Mouse (Mus musculus): ENCODE data around the gene Otud7b. TPM values are rescaled to one million over a fixed set of nuclear protein-coding genes. Genes with fewer than 3 reads are reported as not detected.

Gene Otud7b
- polyA plus RNA-seq, 1 experiment from 2014 or later: 20.7 TPM

GRCm38 (mm10) chr3:96199731-96200130 is 95.4 kb downstream of the Otud7b start:
- Histone ChIP-seq H3K27me3 (ENCODE audit: insufficient read depth, low read length) (no peaks in the 10 kb centered on the region), H3K4me2 (ENCODE audit: low read length) (no peak overlapping the region), H3K27ac (no peak overlapping the region), H3K9ac (ENCODE audit: low read depth, low read length) (no peak overlapping the region), H3K9me3 (replicated peaks; ENCODE audit: low read length) (no peaks in the 10 kb centered on the region), H3K36me3 (ENCODE audit: insufficient read depth, low read length) (no peaks in the 10 kb centered on the region), H3K4me1 (replicated peaks; ENCODE audit: insufficient read depth, low read length) (peaks cover 12% of the 10 kb centered on the region), H3K4me3 (replicated peaks; ENCODE audit: low read depth, low read length) (no peak overlapping the region)
- DNase-seq (ENCODE audit: low spot score): no peak
- 56% methylated on average over 2 of the region's 2 CpGs for WGBS
- ATAC-seq (replicated peaks; ENCODE audit: low FRiP score, low read depth): no peak
- TF ChIP-seq CTCF (IDR thresholded peaks at IDR 0.05; ENCODE audit: low read depth): no peak

- Histone ChIP-seq H3K4me2 (ENCODE audit: low read length) (no peak overlapping the region), H3K9me3 (replicated peaks; ENCODE audit: low read length) (no peaks in the 10 kb centered on the region), H3K4me1 (replicated peaks; ENCODE audit: insufficient read depth, low read length) (no peaks in the 10 kb centered on the region), H3K9ac (ENCODE audit: low read depth, low read length) (no peak overlapping the region), H3K27me3 (ENCODE audit: insufficient read depth, low read length) (no peaks in the 10 kb centered on the region), H3K4me3 (replicated peaks; ENCODE audit: low read depth, low read length) (no peak overlapping the region), H3K27ac (no peak overlapping the region), H3K36me3 (ENCODE audit: insufficient read depth, low read length) (no peaks in the 10 kb centered on the region)
- ATAC-seq (replicated peaks; ENCODE audit: low FRiP score, low read depth): no peak
- peak; percentile 51 for TF ChIP-seq CTCF (IDR thresholded peaks at IDR 0.05; ENCODE audit: low read depth)
- peak; percentile 50 for DNase-seq (ENCODE audit: low spot score)
- 70% methylated on average over 3 of the region's 3 CpGs for WGBS
Measured at GRCm38 (mm10) chr3:96207819-96208218, 103.5 kb downstream of the Otud7b start.

DNA sequence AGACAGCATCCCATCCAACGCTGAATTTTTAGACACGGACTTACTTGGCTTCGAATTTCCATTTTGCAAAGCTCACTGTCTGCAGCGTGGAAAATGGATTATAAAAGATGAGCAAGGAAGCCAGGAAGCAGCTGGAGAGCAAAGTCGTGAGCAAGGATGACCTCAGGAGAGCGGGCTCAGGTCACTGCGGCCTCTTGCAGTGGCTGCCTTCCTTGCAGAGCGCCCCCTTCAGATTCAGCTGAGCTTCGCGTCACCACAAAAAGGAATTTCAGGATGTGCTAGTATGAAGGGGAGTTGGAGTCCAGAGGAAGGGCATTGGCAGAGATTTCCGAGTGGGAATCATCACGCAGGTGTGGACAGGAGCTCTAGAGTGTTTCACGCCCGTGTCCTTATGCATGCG is 104.9 kb downstream of the Otud7b start:
- no peaks in the 10 kb centered on the region for H3K9me3 ChIP-seq (replicated peaks; ENCODE audit: low read length)
- H3K27ac ChIP-seq: no peak overlapping the region
- no peaks in the 10 kb centered on the region for H3K27me3 ChIP-seq (ENCODE audit: insufficient read depth, low read length)
- peak; percentile 50 for TF ChIP-seq CTCF (IDR thresholded peaks at IDR 0.05; ENCODE audit: low read depth)
- no peak overlapping the region for H3K4me2 ChIP-seq (ENCODE audit: low read length)
- 0 out of 2 replicates have a peak overlapping the region, but pooled peaks have one; percentile 4 for H3K9ac ChIP-seq (ENCODE audit: low read depth, low read length)
- 35% methylated on average over 15 of the region's 15 CpGs for WGBS
- ATAC-seq (replicated peaks; ENCODE audit: low FRiP score, low read depth): no peak
- no peaks in the 10 kb centered on the region for H3K36me3 ChIP-seq (ENCODE audit: insufficient read depth, low read length)
- H3K4me3 ChIP-seq (replicated peaks; ENCODE audit: low read depth, low read length): no peak overlapping the region
- peak; percentile 46 for DNase-seq (ENCODE audit: low spot score)
- H3K4me1 ChIP-seq (replicated peaks; ENCODE audit: insufficient read depth, low read length): no peaks in the 10 kb centered on the region

Other genes starting within 250 kb of the Otud7b start
- 30.1 and 31.2 TPM in 2 replicates for gene Prpf3, start 248.6 kb upstream of the Otud7b start, polyA plus RNA-seq (2015; fragmentation: Nextera tagmentation; extraction: Ambion mirVana)
- gene Mrps21, start 233.0 kb upstream of the Otud7b start, polyA plus RNA-seq (2015; fragmentation: Nextera tagmentation; extraction: Ambion mirVana): 461 and 494 TPM in 2 replicates
- gene Ciart, start 222.3 kb upstream of the Otud7b start, polyA plus RNA-seq (2015; fragmentation: Nextera tagmentation; extraction: Ambion mirVana): 1.1 and 1.2 TPM in 2 replicates
- 24.0 and 27.1 TPM in 2 replicates for gene BC028528, start 212.5 kb upstream of the Otud7b start, polyA plus RNA-seq (2015; fragmentation: Nextera tagmentation; extraction: Ambion mirVana)
- 48.7 and 55.5 TPM in 2 replicates for gene Aph1a, start 210.6 kb upstream of the Otud7b start, polyA plus RNA-seq (2015; fragmentation: Nextera tagmentation; extraction: Ambion mirVana)
- gene Car14, start 199.8 kb upstream of the Otud7b start, polyA plus RNA-seq (2015; fragmentation: Nextera tagmentation; extraction: Ambion mirVana): 12.9 and 15.2 TPM in 2 replicates
- gene Anp32e, start 175.3 kb upstream of the Otud7b start, polyA plus RNA-seq (2015; fragmentation: Nextera tagmentation; extraction: Ambion mirVana): 128 and 151 TPM in 2 replicates
- 41.5 and 42.5 TPM in 2 replicates for gene Plekho1, start 108.5 kb upstream of the Otud7b start, polyA plus RNA-seq (2015; fragmentation: Nextera tagmentation; extraction: Ambion mirVana)
- gene Vps45, start 46.1 kb upstream of the Otud7b start, polyA plus RNA-seq (2015; fragmentation: Nextera tagmentation; extraction: Ambion mirVana): 38.1 and 41.9 TPM in 2 replicates
- 27.1 and 35.0 TPM in 2 replicates for gene Mtmr11, start 57.5 kb downstream of the Otud7b start, polyA plus RNA-seq (2015; fragmentation: Nextera tagmentation; extraction: Ambion mirVana)
- gene Sf3b4, start 67.8 kb downstream of the Otud7b start, polyA plus RNA-seq (2015; fragmentation: Nextera tagmentation; extraction: Ambion mirVana): 128 and 138 TPM in 2 replicates
- gene Sv2a, start 76.6 kb downstream of the Otud7b start, polyA plus RNA-seq (2015; fragmentation: Nextera tagmentation; extraction: Ambion mirVana): 9.4 and 12.2 TPM in 2 replicates
- 66.4 and 70.5 TPM in 2 replicates for gene Bola1, start 115.2 kb downstream of the Otud7b start, polyA plus RNA-seq (2015; fragmentation: Nextera tagmentation; extraction: Ambion mirVana)
- gene Hist2h2ab, start 115.3 kb downstream of the Otud7b start, polyA plus RNA-seq (2015; fragmentation: Nextera tagmentation; extraction: Ambion mirVana): not detected in 2 replicates
- 7.5 and 8.5 TPM in 2 replicates for gene Hist2h2ac, start 116.4 kb downstream of the Otud7b start, polyA plus RNA-seq (2015; fragmentation: Nextera tagmentation; extraction: Ambion mirVana)
- 8.7 and 8.9 TPM in 2 replicates for gene Hist2h2be, start 116.6 kb downstream of the Otud7b start, polyA plus RNA-seq (2015; fragmentation: Nextera tagmentation; extraction: Ambion mirVana)
- gene Hist2h3c2, start 134.6 kb downstream of the Otud7b start, polyA plus RNA-seq (2015; fragmentation: Nextera tagmentation; extraction: Ambion mirVana): 2.1 and 2.3 TPM in 2 replicates
- 86.7 and 107 TPM in 2 replicates for gene Hist2h2aa2, start 135.7 kb downstream of the Otud7b start, polyA plus RNA-seq (2015; fragmentation: Nextera tagmentation; extraction: Ambion mirVana)
- gene Hist2h2aa1, start 141.0 kb downstream of the Otud7b start, polyA plus RNA-seq (2015; fragmentation: Nextera tagmentation; extraction: Ambion mirVana): 30.9 and 33.5 TPM in 2 replicates
- 0.62 and 1.0 TPM in 2 replicates for gene Hist2h3c1, start 142.2 kb downstream of the Otud7b start, polyA plus RNA-seq (2015; fragmentation: Nextera tagmentation; extraction: Ambion mirVana)
- 9.6 and 9.9 TPM in 2 replicates for gene Hist2h4, start 158.8 kb downstream of the Otud7b start, polyA plus RNA-seq (2015; fragmentation: Nextera tagmentation; extraction: Ambion mirVana)
- 34.6 and 36.5 TPM in 2 replicates for gene Hist2h3b, start 164.1 kb downstream of the Otud7b start, polyA plus RNA-seq (2015; fragmentation: Nextera tagmentation; extraction: Ambion mirVana)
- gene Hist2h2bb, start 165.2 kb downstream of the Otud7b start, polyA plus RNA-seq (2015; fragmentation: Nextera tagmentation; extraction: Ambion mirVana): 4.9 and 5.4 TPM in 2 replicates
- 2.0 and 2.5 TPM in 2 replicates for gene Fcgr1, start 189.4 kb downstream of the Otud7b start, polyA plus RNA-seq (2015; fragmentation: Nextera tagmentation; extraction: Ambion mirVana)

All from kidney, postnatal 0 days (tissue).